Mouse (Mus musculus): ENCODE measurements around the gene Col26a1.

Gene Col26a1

GRCm38 (mm10) chr5:136806379-136807056 lies 76.5 kb downstream of the Col26a1 start:
- DNase-seq (ENCODE audit: low read depth): no peak

GRCm38 (mm10) chr5:136805019-136805418 lies 78.0 kb downstream of the Col26a1 start:
- DNase-seq (ENCODE audit: low read depth): no peak

- no peak for DNase-seq (ENCODE audit: low read depth)
Observed at GRCm38 (mm10) chr5:136804246-136804645, 78.8 kb downstream of the Col26a1 start.

- DNase-seq (ENCODE audit: low read depth): no peak
Observed at GRCm38 (mm10) chr5:136802732-136803131, 80.3 kb downstream of the Col26a1 start.

- DNase-seq (ENCODE audit: low read depth): no peak
Observed at GRCm38 (mm10) chr5:136796917-136797316, 86.1 kb downstream of the Col26a1 start.

- no peak for DNase-seq (ENCODE audit: low read depth)
Observed at GRCm38 (mm10) chr5:136793807-136794206, 89.2 kb downstream of the Col26a1 start.

- no peak for DNase-seq (ENCODE audit: low read depth)
Observed at GRCm38 (mm10) chr5:136792541-136792940, 90.5 kb downstream of the Col26a1 start.

GRCm38 (mm10) chr5:136791204-136791603 lies 91.8 kb downstream of the Col26a1 start:
- no peak for DNase-seq (ENCODE audit: low read depth)

- DNase-seq (ENCODE audit: low read depth): peak; percentile 82
Observed at GRCm38 (mm10) chr5:136790570-136791196, 92.3 kb downstream of the Col26a1 start.

- no peak for DNase-seq (ENCODE audit: low read depth)
Observed at GRCm38 (mm10) chr5:136784531-136784930, 98.5 kb downstream of the Col26a1 start.

GRCm38 (mm10) chr5:136782600-136782999 lies 100.4 kb downstream of the Col26a1 start:
- no peak for DNase-seq (ENCODE audit: low read depth)

GRCm38 (mm10) chr5:136780465-136780864 lies 102.5 kb downstream of the Col26a1 start:
- peak; percentile 52 for DNase-seq (ENCODE audit: low read depth)

- no peak for DNase-seq (ENCODE audit: low read depth)
Observed at GRCm38 (mm10) chr5:136779946-136780345, 103.1 kb downstream of the Col26a1 start.

GRCm38 (mm10) chr5:136775548-136775947 lies 107.5 kb downstream of the Col26a1 start:
- no peak for DNase-seq (ENCODE audit: low read depth)

- DNase-seq (ENCODE audit: low read depth): no peak
Observed at GRCm38 (mm10) chr5:136773044-136774039, 109.7 kb downstream of the Col26a1 start.

GRCm38 (mm10) chr5:136771132-136771531 lies 111.9 kb downstream of the Col26a1 start:
- no peak for DNase-seq (ENCODE audit: low read depth)

GRCm38 (mm10) chr5:136767304-136767703 lies 115.7 kb downstream of the Col26a1 start:
- no peak for DNase-seq (ENCODE audit: low read depth)

- DNase-seq (ENCODE audit: low read depth): peak; percentile 6
Observed at GRCm38 (mm10) chr5:136764157-136764669, 118.8 kb downstream of the Col26a1 start.

GRCm38 (mm10) chr5:136760345-136760744 lies 122.7 kb downstream of the Col26a1 start:
- no peak for DNase-seq (ENCODE audit: low read depth)

- DNase-seq (ENCODE audit: low read depth): peak; percentile 26
Observed at GRCm38 (mm10) chr5:136759781-136760180, 123.2 kb downstream of the Col26a1 start.

GRCm38 (mm10) chr5:136755696-136756095 lies 127.3 kb downstream of the Col26a1 start:
- peak; percentile 62 for DNase-seq (ENCODE audit: low read depth)

GRCm38 (mm10) chr5:136754053-136754591 lies 128.9 kb downstream of the Col26a1 start:
- DNase-seq (ENCODE audit: low read depth): no peak

Measured in induced T-regulatory cell, adult 2 months (primary cell).